Mouse (Mus musculus): Measurements from ENCODE around the gene Fstl5.

Gene Fstl5

DNA sequence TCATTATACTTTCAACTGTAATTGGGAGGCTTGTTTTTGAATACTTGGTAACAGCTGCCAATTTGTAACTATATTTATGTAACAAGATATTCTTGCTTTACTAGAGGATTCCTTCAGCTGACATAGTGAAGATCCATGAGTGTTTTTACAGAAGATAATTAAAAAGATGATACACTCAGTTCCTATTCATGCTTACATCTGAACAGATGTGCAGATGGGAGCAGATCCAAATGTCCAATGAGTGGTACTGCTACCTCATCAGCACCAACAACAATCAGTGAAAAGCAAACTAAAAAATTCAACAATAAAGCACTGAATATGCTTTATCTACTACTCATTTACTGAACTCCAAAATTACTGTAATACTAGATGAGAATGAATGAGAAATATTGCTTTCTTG lies 292.9 kb downstream of the Fstl5 start:
- no peak for TF ChIP-seq GATA4 (IDR thresholded peaks at IDR 0.05; ENCODE audit: insufficient replicate concordance, low read length)

DNA sequence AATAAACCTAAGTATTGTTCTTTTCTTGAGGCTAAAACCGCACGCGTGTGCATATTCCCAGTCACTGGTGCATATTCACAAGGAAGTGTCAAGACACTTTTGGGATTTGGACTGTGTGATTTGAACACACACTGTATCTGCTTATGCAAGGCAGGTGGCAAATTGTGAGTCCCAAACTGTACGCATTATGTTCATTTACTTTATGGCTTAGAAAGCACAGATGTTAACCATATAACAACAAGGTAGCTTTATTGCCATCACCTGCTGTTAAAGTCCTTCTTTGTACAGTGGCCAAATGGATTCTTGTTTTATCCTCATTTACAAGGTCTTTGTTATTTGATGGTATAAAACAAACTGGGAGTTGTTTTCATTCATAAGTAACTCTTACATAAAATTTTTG lies 295.8 kb downstream of the Fstl5 start:
- TF ChIP-seq GATA4 (IDR thresholded peaks at IDR 0.05; ENCODE audit: insufficient replicate concordance, low read length) = no peak

DNA sequence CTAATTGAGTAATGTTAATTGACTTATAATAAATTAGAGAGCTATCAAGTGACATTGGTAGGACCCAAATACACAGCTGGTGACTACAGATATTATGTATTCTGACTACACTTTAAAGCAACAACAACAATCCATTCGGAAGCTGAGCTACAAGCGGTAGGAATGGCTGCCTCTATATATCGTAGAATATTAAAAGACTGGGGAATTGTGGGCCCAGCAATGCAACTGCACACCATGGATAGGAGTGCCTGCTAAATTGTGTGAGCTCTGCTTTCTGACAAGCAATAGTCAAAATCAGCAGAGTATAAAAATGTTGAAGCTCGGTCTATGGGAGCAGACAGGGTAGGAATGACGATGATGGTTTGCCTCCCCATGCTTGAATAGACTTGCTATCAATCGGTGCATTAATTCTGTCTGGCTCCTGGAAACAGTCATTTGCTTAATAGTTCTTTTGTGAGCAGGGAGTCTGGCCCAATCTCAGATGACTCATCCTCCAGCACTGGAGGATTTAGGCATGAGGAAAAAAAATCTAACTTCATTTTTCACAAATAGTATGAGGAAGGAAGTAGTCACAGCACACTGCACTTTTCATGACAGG lies 354.8 kb downstream of the Fstl5 start:
- no peak for TF ChIP-seq GATA4 (IDR thresholded peaks at IDR 0.05; ENCODE audit: insufficient replicate concordance, low read length)

DNA sequence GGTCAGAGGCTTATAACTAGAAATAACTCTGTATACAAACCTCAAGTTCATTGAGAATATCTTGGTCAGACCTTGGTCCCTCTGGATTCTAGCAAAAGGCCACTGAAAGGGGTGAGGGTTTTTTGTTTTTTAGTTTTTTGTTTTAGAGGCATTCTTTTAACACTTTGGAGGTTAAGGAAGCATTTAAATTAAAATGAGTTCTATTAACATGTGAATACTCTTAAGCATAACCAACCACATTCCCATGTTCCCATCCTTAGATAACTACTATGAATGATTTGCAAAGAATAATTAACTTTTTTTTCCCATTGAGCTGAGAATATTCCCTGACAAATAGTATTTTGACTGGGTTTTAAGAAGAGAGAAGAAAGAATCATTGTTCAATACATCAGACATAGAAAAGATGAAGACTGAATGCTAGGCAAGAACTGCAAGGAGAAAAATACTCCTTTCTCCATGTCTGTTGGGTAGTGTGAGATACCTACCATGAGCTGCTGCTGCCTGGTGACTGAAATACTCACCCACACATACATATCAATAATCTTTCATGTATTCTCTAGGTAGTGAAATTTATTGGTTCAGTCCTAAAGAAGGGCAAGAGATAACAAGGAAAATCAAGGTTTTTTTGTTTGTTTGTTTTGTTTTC lies 393.3 kb downstream of the Fstl5 start:
- TF ChIP-seq GATA4 (IDR thresholded peaks at IDR 0.05; ENCODE audit: insufficient replicate concordance, low read length) = no peak

DNA sequence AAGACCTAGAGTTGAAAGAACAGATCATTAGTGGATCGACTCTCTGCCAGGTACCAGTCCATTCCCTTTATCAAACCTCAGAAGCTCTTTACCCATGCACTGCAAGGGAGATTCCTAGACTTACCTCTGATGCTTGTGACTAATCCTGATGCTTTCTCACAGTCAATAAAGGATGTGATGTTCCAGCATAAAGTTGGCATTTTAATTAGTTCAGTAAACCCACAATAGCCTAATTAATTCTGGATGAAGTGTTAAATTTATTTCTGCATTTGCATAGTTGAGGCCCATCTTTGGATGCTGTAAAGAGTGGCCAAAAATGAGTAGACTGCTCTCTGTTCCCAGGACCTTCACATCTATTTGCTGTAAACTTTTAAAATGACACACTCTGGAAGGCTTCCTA lies 394.1 kb downstream of the Fstl5 start:
- TF ChIP-seq GATA4 (IDR thresholded peaks at IDR 0.05; ENCODE audit: insufficient replicate concordance, low read length) = no peak

DNA sequence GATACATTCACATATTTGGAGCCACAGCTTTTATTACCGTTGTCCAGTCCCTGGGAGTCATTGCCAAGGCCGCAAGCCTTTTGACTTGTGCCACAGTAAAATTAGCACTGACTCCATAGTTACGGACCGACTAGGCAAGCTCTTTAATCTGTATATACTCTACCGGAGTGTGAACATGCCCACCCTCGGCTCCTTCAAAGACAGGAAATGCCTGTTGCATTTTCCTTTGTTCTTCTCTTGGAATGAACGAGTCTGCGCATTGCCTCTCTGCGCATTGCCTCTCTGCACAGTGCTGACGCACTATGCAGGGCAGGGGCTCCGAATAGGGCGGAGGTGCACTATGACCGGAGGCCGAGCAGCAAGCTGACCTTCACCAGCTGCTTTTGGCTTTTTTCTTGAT lies 434.7 kb downstream of the Fstl5 start:
- no peak for TF ChIP-seq GATA4 (IDR thresholded peaks at IDR 0.05; ENCODE audit: insufficient replicate concordance, low read length)

DNA sequence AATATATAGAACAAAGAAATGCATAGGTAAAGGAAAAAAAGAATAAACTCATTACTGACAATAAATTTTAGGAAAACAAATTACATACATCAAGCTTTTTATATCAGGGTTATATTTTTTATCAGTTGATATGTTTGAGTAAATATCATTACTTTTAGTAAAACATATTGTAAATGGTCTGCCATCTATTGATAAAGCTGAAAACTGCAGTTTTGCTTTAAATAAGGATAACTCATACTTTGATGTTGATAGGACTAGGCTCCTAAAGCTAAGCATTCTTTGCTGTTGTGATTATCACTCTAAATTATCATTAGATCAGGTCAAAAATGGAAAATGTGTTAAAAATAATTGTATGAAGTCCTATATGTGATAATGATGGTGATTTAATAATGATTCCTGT lies 493.3 kb downstream of the Fstl5 start:
- TF ChIP-seq GATA4 (IDR thresholded peaks at IDR 0.05; ENCODE audit: insufficient replicate concordance, low read length) = no peak

DNA sequence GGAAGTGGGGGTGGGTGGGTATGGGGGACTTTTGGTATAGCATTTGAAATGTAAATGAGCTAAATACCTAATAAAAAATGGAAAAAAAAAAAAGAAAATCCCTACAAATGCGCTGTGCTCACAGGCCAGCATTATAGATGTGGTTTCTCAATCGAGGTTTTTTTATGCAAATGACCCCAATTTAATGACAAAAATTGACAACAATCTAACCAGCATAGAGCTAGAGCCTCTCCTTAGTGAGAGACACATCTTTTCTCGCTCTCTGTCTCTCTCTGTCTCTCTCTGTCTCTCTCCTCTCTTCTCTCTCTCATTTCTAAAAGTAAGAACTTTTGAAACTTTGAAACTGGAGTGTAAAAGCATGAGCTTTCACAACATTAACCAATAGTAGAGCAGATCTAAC lies 498.4 kb downstream of the Fstl5 start:
- TF ChIP-seq GATA4 (IDR thresholded peaks at IDR 0.05; ENCODE audit: insufficient replicate concordance, low read length) = no peak

DNA sequence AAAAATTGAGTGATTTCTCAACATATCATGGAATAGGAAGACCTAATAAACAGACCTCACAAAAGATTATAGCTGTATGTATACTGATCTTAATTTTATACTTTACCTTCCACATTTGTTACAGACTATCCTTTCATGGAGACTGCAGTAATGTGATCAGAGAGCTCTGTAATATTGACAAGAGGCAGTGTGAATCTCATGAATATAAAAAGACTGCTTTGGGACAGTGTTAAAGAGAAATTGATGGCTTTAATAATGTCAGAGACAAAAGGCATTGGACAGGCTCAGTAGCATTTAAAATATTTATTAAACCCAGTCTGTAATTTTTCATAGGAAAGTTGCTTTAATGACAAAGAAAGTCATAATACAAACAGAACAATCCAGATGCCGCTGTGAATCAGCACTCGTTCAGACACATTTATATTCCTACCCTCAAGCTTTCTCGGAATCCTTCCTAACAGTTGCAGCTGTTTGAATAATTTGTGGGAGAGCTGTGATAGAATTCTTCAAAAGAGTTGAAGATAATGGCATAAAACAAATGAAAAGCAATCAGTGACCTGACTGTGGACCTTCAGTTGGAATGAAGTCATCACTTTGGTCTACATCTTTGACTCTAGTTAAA lies 499.0 kb downstream of the Fstl5 start:
- no peak for TF ChIP-seq GATA4 (IDR thresholded peaks at IDR 0.05; ENCODE audit: insufficient replicate concordance, low read length)

DNA sequence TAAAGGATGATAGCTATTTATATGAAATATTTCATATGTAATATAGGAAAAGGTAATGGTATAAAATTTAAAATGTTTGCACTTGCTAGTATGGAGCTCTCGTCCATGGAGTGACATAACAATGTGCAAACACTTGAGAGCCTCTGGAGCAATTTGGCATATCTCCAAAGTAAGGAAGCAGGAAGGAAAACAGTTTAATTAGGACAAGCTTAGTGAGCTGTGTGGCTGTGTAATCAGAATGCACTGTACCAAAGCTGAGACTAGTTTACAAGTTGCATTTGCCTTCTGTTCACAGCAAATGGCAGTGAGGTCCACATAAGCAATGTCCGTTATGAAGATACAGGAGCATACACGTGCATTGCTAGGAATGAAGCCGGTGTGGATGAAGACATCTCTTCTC lies 519.1 kb downstream of the Fstl5 start:
- no peak for TF ChIP-seq GATA4 (IDR thresholded peaks at IDR 0.05; ENCODE audit: insufficient replicate concordance, low read length)

DNA sequence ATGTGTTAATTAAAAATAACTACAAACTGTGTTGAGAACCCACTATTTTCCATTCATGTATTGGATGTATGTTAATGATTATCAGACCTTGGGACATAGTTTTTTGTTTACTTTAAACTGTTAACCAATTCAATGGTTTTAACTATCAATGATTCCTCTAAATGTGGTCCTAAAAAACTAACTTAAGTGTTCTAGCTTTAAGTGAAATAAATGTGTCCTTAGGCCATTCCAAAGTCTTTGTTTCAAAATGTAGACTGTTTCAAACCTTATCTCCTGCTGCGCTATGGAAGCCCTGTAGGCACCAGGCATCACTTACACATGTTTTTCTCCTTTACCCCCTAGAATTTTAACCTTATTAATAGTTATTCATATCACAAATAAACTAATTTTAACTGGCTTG lies 546.0 kb downstream of the Fstl5 start:
- no peak for TF ChIP-seq GATA4 (IDR thresholded peaks at IDR 0.05; ENCODE audit: insufficient replicate concordance, low read length)

DNA sequence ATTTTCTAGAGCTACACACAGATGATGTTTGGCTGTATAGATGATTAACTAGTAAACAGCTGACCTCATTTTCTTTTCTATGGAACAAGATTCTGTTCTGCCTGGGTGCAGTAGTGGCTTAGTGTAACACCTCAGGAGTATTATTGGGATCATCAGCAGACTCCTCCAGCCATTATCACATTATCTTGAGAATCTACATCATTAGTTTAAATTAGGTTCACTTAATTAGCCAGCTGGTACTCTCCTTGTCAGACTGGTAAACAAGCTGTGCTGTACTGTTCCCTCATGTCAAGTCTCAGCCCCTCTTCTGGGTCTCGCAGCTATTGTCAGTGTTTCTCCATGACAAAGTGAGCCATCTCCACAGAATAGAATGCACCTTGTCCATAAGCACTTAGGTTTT lies 580.2 kb downstream of the Fstl5 start:
- TF ChIP-seq GATA4 (IDR thresholded peaks at IDR 0.05; ENCODE audit: insufficient replicate concordance, low read length) = no peak

DNA sequence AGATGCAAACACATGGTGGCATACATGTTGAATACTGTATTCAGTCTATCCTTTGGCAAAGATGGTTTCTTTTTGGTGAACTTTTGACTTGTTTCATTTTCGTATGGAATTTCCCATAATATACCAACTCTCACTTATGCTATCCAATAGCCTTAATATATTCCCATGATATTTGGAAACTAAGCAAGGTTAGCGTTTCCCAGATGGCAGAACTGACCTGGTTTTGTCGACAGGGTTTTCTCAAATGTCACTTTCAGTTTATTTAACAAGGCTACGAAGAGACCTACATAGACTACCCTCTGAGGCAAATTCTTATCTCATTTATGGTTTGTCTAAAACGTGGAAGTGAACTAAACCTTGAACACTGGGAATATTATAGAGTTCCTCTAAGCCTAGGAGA lies 596.8 kb downstream of the Fstl5 start:
- TF ChIP-seq GATA4 (IDR thresholded peaks at IDR 0.05; ENCODE audit: insufficient replicate concordance, low read length) = no peak

DNA sequence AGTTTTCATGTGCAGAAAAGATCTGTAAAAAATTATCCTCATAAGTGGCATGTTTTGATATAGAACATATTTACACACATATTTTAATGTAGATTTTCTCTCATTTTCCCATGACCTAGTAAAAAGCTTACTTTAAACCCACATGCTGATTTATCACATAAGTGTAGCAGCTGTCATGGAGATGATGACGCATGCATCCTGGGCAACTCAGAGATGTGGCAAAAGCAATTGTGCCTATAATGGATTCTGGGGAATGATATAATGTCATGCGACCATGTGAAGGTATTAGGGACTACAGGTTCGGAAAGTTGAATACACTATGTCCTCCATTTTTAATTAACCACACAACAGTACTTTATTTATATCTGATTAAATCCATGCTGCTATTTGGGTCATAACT lies 601.9 kb downstream of the Fstl5 start:
- no peak for TF ChIP-seq GATA4 (IDR thresholded peaks at IDR 0.05; ENCODE audit: insufficient replicate concordance, low read length)

DNA sequence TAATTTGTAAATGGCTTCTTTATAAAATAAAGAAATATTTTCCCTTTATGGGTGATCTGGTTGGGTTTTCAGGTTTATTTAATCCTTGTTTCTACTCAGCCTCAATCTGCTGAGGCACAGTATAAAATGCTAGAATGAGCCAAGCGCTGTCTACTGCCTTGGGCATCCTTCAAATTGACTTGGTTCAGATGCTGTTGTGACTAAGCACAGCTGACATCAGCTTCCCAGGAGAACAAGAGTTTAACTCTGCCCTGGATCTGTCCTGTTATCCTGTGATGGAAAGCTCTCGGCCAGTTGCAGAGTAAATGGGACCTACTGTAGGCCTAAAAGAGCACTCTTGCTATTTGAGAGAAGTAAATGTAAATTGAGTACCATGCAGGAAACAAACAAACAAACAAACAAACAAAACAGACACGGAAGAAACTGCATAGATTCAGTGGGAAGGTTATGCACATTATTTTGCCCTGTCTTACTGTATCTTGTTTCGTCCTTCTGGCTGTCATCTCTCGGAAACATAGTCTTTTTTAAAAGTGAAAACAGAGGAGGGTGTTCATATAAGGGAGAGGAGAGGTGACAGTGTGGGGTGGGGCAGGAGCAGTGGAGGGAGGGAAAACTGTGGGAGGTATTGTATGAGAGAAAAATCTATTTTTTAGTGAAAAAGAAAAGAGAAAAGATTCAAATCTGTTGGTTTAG lies 605.9 kb downstream of the Fstl5 start:
- no peak for TF ChIP-seq GATA4 (IDR thresholded peaks at IDR 0.05; ENCODE audit: insufficient replicate concordance, low read length)

DNA sequence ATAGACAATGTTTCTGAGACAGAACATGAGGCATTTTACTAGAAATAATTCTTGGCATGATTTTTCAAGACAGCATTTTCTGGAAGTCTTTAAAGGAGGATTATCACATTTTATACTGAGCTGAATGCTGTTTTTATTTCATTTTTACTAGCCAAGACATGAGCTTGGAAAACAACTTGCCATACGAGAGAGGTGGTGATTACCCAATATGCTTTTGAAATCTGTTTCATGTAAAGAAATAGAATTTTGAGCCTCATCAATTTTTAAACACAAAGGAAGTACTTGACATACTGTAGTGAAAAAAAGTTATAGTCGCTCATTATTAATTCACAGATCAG lies 606.4 kb downstream of the Fstl5 start:
- TF ChIP-seq GATA4 (IDR thresholded peaks at IDR 0.05; ENCODE audit: insufficient replicate concordance, low read length) = no peak
